Mouse (Mus musculus) CH12F3 (cell line): Measurements from ENCODE around the gene Lrrc34.

Experiments used
- in situ Hi-C: fragments of 300-500 bp; cut with MboI; formaldehyde crosslinking; loops from 2 replicates; pipeline ENCODE4 v1.14.3; 2020; ENCODE audit warnings: low sequenced_read_pairs

Lrrc34 gene

GRCm38 (mm10) chr3:30647440-30648090 lies at the start of gene Lrrc34:
Lrrc34 (minus strand) TSS chr3:30647869.
- in situ Hi-C loops = no loop called here

GRCm38 (mm10) chr3:30696346-30696745 lies 48.7 kb upstream of the Lrrc34 start:
- in situ Hi-C loops = no loop called here

DNA sequence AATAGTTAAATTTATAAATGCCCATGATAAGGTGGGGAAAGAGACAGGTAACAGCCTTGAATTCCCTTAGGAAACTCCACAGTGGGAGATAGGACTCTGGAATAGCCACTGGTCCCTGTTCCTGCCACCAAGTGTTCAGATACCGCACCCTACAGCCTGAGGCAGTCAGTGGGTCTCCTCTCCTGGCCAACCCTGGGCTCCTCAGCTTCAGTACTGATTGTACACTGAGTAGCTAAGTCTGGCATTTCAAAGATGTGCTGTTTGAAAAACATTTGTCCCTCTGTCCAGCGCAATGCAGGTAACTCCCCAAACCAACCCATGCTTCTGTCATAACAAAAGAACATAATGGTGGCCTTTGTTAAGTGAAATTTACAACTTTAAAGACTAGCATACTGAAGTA lies 48.0 kb upstream of the Lrrc34 start:
- in situ Hi-C loops = no loop called here

DNA sequence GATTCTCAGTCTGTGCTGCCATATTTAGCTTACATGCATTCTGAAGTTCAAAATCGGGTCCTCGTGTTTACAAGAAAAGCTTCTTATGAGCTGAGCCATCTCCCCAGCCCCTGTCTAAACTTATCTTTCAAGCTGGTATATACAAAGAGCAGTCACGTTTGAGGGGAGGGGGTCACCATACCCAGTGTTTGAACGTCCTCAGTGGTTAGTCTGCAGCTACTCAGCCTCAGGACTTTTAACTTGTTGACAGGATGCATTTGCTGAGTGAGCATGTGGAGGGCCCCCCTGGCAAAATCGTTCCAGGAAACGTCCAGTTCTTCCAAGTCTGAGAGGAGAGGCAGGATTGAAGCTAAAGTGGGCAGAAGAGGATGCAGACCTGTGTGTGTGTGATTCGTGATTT lies 43.3 kb upstream of the Lrrc34 start:
- in situ Hi-C loops = no loop called here

DNA sequence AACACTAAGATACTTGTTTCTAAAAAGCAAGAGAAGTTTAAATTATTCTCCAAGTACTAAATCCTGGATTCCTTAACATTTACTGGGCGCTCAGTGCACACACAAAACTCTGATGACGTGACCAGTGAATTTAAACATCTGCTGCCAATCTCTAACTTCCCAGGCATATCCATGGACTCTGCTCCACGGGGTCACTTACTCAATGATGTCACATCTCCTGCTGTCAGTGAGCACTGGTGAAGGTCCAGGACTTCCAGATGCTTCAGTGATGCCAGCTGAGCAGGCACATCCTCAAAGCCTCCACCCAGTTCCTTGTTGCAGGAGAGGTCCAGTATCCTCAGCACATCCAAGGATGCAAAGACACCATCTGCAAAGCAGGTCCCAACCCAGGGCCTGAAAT lies 39.5 kb upstream of the Lrrc34 start:
- in situ Hi-C loops = no loop called here

DNA sequence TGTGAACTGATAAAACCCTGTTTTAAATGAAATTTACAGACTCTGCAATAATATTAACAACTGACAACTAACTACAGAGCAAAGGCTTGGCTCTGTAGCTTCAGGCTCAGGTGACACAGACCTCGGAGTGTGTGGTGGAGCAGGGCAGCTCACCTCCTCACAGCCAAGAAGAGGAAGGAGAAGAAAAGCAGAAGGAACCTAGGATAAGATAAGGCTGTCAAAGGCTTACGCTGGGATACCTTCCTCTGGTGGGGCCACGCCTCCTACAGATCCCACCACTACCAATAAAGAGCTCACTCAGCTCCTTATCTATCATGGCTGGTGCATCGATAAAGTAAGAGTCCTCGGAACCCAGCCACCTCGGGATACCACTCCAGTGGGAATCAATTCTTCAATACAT lies 35.5 kb upstream of the Lrrc34 start:
- in situ Hi-C loops = no loop called here

DNA sequence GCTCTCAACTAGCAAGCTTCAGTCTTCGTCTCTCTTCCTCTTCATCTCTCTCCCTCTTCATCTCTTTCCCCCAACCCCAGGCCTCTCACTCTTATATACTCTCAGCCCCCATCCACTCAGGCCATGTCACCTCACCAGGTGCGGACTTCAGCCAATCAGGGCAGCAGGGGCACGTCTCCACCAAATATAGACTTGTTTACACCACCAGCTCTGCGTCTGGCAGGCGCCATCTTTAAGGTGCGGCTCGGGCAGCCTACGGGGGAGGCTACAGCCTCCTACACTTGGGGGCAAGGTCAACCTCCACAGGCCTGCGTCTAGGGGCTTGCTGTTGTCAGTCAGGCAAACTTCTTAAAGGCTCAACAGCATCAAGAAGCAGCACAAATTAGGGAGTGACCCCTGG lies 10.8 kb upstream of the Lrrc34 start:
- in situ Hi-C loops = no loop called here

- in situ Hi-C loops = no loop called here
Measured at GRCm38 (mm10) chr3:30655937-30656336, 8.3 kb upstream of the Lrrc34 start.

- in situ Hi-C loops = no loop called here
Measured at GRCm38 (mm10) chr3:30650062-30650841, 2.6 kb upstream of the Lrrc34 start.

DNA sequence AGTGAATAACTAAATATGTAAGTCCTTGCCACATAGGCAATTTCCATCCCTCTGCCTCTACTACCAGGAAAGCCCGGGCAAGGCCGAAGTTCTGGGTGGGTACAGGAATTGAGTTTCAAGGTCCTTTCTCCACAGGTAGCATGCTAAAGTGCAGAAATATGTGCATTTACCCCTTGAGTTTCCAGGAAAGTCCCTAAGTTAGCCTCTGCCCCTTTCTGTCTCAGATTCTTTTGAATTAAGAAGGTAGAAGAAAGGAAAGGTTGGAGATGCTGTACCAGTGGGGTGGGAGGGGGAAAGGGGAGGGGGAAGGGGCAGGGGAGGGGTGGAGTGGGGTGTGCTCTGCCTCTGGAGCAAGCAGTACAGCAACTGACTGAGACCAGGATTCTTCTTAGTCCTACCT lies 797 bp upstream of the Lrrc34 start:
- in situ Hi-C loops = no loop called here

DNA sequence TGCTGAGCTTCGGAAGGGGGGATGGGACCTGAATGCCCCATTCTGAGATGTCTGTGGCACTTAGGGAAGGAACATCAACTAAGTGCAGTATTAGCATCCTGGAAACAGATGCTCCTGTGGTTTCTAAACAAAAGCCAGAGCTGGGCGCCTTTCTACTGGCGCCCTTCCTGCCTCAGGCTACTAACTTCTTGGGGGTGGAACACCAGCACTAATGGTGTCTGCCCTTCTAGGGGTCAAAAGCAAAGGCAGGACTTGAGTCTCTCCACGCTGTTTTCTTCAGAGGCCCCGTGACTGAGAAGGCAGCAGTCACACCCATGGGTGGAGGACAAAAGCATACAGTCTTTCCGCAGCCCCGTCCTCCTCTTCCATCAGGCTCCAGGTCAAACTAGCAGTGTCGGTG lies 908 bp downstream of the Lrrc34 start:
- in situ Hi-C loops = no loop called here

GRCm38 (mm10) chr3:30644207-30644606 lies 3.5 kb downstream of the Lrrc34 start, which contains the start of gene Lrriq4:
Lrriq4 (plus strand) TSS chr3:30644507.
- in situ Hi-C loops = no loop called here

DNA sequence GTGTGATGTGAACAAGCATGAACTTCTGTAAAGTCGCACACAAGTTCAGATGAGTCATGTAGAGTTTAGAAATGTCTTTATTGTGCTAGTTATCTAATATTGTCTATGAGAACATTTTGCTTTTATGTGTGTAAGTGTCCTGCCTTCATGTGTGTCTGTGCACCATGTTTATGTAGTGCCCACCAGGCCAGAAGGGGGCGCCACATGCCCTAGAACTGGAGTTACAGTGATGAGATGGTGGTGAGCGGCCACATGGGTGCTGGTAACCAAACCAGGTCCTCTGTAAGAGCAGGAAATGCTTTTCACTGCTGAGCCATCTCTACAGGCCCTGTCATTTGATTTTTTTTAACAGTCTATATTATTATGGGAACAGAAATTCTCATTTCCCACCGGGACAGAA lies 12.0 kb downstream of the Lrrc34 start:
- in situ Hi-C loops = no loop called here

DNA sequence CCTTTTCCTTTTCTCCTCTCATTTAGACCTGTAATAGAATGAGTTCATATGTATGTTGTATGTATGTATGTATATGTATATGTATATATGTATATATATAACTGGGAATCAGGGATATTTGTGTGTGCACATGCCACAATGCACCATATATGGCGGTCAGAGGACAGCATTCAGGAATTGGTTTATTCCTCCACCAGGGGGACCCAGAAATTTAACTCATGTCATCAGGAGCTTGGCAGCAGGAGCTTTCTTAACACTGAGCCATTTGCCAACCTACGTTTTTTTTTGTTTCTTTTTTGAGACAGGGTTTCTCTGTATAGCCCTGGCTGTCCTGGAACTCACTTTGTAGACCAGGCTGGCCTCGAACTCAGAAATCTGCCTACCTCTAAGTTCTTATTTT lies 14.0 kb downstream of the Lrrc34 start:
- in situ Hi-C loops = no loop called here

GRCm38 (mm10) chr3:30620132-30620531 lies 27.5 kb downstream of the Lrrc34 start:
- in situ Hi-C loops = no loop called here

DNA sequence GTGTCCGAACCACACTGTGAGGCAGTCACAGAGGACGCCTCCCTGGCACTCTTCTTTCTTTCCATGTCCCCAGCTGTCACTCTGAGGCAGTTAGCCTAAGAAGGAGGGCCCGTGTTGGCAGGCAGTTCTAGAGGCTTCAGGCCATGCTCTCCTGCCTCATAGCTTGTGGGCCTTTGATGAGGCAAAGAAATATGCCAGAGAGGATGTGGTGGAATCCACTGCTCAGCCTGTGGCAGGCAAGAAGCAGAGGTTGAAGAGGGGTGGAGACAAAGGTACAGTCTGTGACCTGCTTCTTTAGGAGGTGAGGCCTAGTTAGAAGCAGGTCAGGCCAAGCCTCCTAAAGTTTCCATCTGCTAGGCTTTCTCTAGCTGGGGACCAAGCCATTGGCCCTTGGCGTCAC lies 36.7 kb downstream of the Lrrc34 start:
- in situ Hi-C loops = no loop called here

DNA sequence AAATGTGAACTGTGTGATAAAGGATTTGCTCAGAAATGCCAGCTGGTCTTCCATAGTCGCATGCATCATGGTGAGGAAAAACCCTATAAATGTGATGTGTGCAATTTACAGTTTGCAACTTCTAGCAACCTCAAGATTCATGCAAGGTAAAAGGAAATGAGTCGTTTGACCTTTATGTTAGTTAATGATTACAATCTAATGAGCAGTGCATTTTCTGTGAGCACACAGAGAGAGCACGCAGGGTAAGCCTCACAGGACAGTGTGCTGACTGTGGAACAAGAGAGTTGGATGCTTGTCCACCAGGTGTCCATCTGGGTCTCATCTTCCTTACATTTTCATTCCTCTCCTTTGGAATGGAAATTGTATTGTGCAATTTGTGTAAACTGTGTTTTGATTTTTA lies 38.7 kb downstream of the Lrrc34 start:
- in situ Hi-C loops = no loop called here

DNA sequence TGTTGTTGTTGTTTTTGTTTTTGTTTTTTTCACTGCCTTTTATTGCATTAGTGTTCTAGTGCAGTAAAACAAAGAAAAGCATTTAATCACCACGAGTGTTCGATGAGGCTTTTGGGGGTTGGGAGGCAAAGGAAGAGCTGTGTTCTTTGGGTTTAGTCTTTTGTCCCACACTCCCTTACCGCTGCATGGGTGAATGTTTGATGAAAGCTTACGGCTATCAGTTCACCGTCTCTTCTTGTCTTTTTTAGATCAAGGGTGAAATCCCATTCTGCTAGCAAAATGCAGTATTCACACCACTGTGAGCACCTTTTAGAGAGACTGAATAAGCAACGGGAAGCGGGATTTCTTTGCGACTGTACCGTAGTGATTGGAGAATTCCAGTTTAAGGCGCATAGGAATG lies 44.4 kb downstream of the Lrrc34 start:
- in situ Hi-C loops = no loop called here

GRCm38 (mm10) chr3:30602740-30603098 lies 45.0 kb downstream of the Lrrc34 start:
- in situ Hi-C loops = no loop called here

- in situ Hi-C loops = no loop called here
Measured at GRCm38 (mm10) chr3:30602065-30602739, 45.5 kb downstream of the Lrrc34 start, which contains the start of gene Mynn. Mynn (plus strand) TSS chr3:30602065.

- in situ Hi-C loops = no loop called here
Measured at GRCm38 (mm10) chr3:30601610-30602064, 46.0 kb downstream of the Lrrc34 start.

GRCm38 (mm10) chr3:30601175-30601574 lies 46.5 kb downstream of the Lrrc34 start:
- in situ Hi-C loops = no loop called here
